Mouse (Mus musculus): Measurements from ENCODE around the gene Ror1. TPM values are rescaled to one million over a fixed set of nuclear protein-coding genes. Genes with fewer than 3 reads are reported as not detected.

Gene Ror1
- polyA plus RNA-seq, 1 experiment from 2014 or later = 6.4 TPM

GRCm38 (mm10) chr4:100301423-100301822, 205.8 kb downstream of the Ror1 start:
- no peak overlapping the region for H3K27ac ChIP-seq (ENCODE audit: low read length)
- no peaks in the 10 kb centered on the region for H3K36me3 ChIP-seq (ENCODE audit: control insufficient read depth, insufficient read depth, low read length)
- no peaks in the 10 kb centered on the region for H3K9me3 ChIP-seq (replicated peaks; ENCODE audit: control insufficient read depth, low read length)
- no peaks in the 10 kb centered on the region for H3K27me3 ChIP-seq (ENCODE audit: control insufficient read depth, insufficient read depth, low read length)
- no peak overlapping the region for H3K4me2 ChIP-seq (ENCODE audit: low read depth, low read length)
- H3K4me1 ChIP-seq (ENCODE audit: control insufficient read depth, insufficient read depth, low read length) = no peaks in the 10 kb centered on the region
- ATAC-seq (ENCODE audit: insufficient read depth, low FRiP score) = no peak
- 80% methylated on average over 1 of the region's 1 CpGs for WGBS
- H3K4me3 ChIP-seq (replicated peaks; ENCODE audit: low read length) = no peak overlapping the region
- H3K9ac ChIP-seq (ENCODE audit: low read length) = no peak overlapping the region

- no peak for ATAC-seq (ENCODE audit: insufficient read depth, low FRiP score)
- Histone ChIP-seq H3K4me3 (replicated peaks; ENCODE audit: low read length) (no peak overlapping the region), H3K27me3 (ENCODE audit: control insufficient read depth, insufficient read depth, low read length) (no peaks in the 10 kb centered on the region), H3K4me2 (ENCODE audit: low read depth, low read length) (no peak overlapping the region), H3K27ac (ENCODE audit: low read length) (no peak overlapping the region), H3K9ac (ENCODE audit: low read length) (no peak overlapping the region), H3K4me1 (ENCODE audit: control insufficient read depth, insufficient read depth, low read length) (no peaks in the 10 kb centered on the region), H3K36me3 (ENCODE audit: control insufficient read depth, insufficient read depth, low read length) (no peaks in the 10 kb centered on the region), H3K9me3 (replicated peaks; ENCODE audit: control insufficient read depth, low read length) (no peaks in the 10 kb centered on the region)
- 50% methylated on average over 4 of the region's 4 CpGs for WGBS
Measured at GRCm38 (mm10) chr4:100307365-100307764, 211.8 kb downstream of the Ror1 start.

GRCm38 (mm10) chr4:100311775-100312537, 216.4 kb downstream of the Ror1 start:
- Histone ChIP-seq H3K4me1 (ENCODE audit: control insufficient read depth, insufficient read depth, low read length) (peaks cover 6% of the 10 kb centered on the region; the same call in 1 of the 2 replicates), H3K9ac (ENCODE audit: low read length) (no peak overlapping the region), H3K9me3 (replicated peaks; ENCODE audit: control insufficient read depth, low read length) (no peaks in the 10 kb centered on the region), H3K27me3 (ENCODE audit: control insufficient read depth, insufficient read depth, low read length) (no peaks in the 10 kb centered on the region), H3K36me3 (ENCODE audit: control insufficient read depth, insufficient read depth, low read length) (no peaks in the 10 kb centered on the region), H3K4me3 (replicated peaks; ENCODE audit: low read length) (no peak overlapping the region), H3K4me2 (ENCODE audit: low read depth, low read length) (no peak overlapping the region), H3K27ac (ENCODE audit: low read length) (peak overlapping the region; percentile 23; the same call in 1 of the 2 replicates)
- WGBS = 44% methylated on average over 10 of the region's 10 CpGs
- ATAC-seq (ENCODE audit: insufficient read depth, low FRiP score) = peak; percentile 80

- WGBS = 36% methylated on average over 1 of the region's 1 CpGs
- no peaks in the 10 kb centered on the region for H3K27me3 ChIP-seq (ENCODE audit: control insufficient read depth, insufficient read depth, low read length)
- H3K4me1 ChIP-seq (ENCODE audit: control insufficient read depth, insufficient read depth, low read length) = peaks cover 6% of the 10 kb centered on the region; the same call in 1 of the 2 replicates
- H3K4me3 ChIP-seq (replicated peaks; ENCODE audit: low read length) = no peak overlapping the region
- H3K4me2 ChIP-seq (ENCODE audit: low read depth, low read length) = no peak overlapping the region
- H3K27ac ChIP-seq (ENCODE audit: low read length) = peak overlapping the region; percentile 52
- ATAC-seq (ENCODE audit: insufficient read depth, low FRiP score) = no peak
- H3K9ac ChIP-seq (ENCODE audit: low read length) = no peak overlapping the region
- no peaks in the 10 kb centered on the region for H3K9me3 ChIP-seq (replicated peaks; ENCODE audit: control insufficient read depth, low read length)
- H3K36me3 ChIP-seq (ENCODE audit: control insufficient read depth, insufficient read depth, low read length) = no peaks in the 10 kb centered on the region
Measured at GRCm38 (mm10) chr4:100315066-100315465, 219.5 kb downstream of the Ror1 start.

GRCm38 (mm10) chr4:100321758-100322157, 226.2 kb downstream of the Ror1 start:
- H3K36me3 ChIP-seq (ENCODE audit: control insufficient read depth, insufficient read depth, low read length) = no peaks in the 10 kb centered on the region
- no peak overlapping the region for H3K9ac ChIP-seq (ENCODE audit: low read length)
- H3K4me1 ChIP-seq (ENCODE audit: control insufficient read depth, insufficient read depth, low read length) = peaks cover 13% of the 10 kb centered on the region; the same call in 1 of the 2 replicates
- H3K27me3 ChIP-seq (ENCODE audit: control insufficient read depth, insufficient read depth, low read length) = no peaks in the 10 kb centered on the region
- 26% methylated on average over 6 of the region's 6 CpGs for WGBS
- no peak overlapping the region for H3K4me3 ChIP-seq (replicated peaks; ENCODE audit: low read length)
- peak overlapping the region; percentile 12 for H3K27ac ChIP-seq (ENCODE audit: low read length)
- peak; percentile 81 for ATAC-seq (ENCODE audit: insufficient read depth, low FRiP score)
- no peak overlapping the region for H3K4me2 ChIP-seq (ENCODE audit: low read depth, low read length)
- no peaks in the 10 kb centered on the region for H3K9me3 ChIP-seq (replicated peaks; ENCODE audit: control insufficient read depth, low read length)

DNA sequence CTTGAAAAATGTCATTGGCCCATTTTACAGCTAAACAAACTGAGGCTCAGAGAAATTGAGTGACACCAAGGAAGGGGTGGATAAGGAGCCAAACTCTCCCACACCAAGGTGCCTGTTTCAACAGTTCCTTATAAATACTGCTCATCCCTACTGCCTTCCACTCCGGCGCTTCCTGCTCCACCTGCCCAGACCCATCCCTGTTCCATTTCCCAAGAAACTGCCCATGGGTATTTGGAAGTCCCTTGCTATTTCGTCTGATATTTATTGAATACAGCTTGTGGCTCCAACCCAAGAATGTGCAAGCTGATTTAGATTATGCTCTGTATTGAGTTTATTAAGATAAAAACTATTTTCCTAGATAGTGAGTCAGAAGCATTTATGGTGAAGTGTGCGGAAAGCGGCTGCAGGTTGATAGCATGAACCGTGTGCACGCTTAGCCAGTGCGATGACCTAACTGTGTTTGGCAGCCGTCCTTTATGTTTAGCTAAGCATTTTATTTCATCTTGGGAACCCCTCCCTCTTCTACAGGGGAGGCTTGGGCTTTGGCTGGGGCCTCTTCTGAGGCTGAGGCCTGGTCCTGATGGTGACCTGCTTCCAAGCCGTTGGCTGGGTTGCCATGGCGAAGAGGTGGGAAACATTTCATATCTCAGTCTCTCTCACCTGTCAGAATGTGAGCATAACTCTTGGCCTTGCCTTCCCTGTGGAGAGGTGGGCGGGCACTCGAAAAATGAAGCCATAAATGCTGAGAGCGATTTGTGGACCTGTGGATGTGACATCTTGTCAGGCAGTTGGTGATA, 229.3 kb downstream of the Ror1 start:
- Histone ChIP-seq H3K36me3 (ENCODE audit: control insufficient read depth, insufficient read depth, low read length) (no peaks in the 10 kb centered on the region), H3K27me3 (ENCODE audit: control insufficient read depth, insufficient read depth, low read length) (no peaks in the 10 kb centered on the region), H3K4me1 (ENCODE audit: control insufficient read depth, insufficient read depth, low read length) (peaks cover 16% of the 10 kb centered on the region), H3K4me3 (replicated peaks; ENCODE audit: low read length) (no peak overlapping the region), H3K4me2 (ENCODE audit: low read depth, low read length) (no peak overlapping the region), H3K27ac (ENCODE audit: low read length) (no peak overlapping the region), H3K9ac (ENCODE audit: low read length) (no peak overlapping the region), H3K9me3 (replicated peaks; ENCODE audit: control insufficient read depth, low read length) (no peaks in the 10 kb centered on the region)
- WGBS = 63% methylated on average over 14 of the region's 14 CpGs
- no peak; the same call in 1 of the 2 replicates for ATAC-seq (ENCODE audit: insufficient read depth, low FRiP score)

- Histone ChIP-seq H3K4me2 (ENCODE audit: low read depth, low read length) (no peak overlapping the region), H3K27ac (ENCODE audit: low read length) (no peak overlapping the region), H3K9ac (ENCODE audit: low read length) (no peak overlapping the region), H3K36me3 (ENCODE audit: control insufficient read depth, insufficient read depth, low read length) (no peaks in the 10 kb centered on the region), H3K9me3 (replicated peaks; ENCODE audit: control insufficient read depth, low read length) (no peaks in the 10 kb centered on the region), H3K4me3 (replicated peaks; ENCODE audit: low read length) (no peak overlapping the region), H3K4me1 (ENCODE audit: control insufficient read depth, insufficient read depth, low read length) (peaks cover 3% of the 10 kb centered on the region; the same call in 1 of the 2 replicates), H3K27me3 (ENCODE audit: control insufficient read depth, insufficient read depth, low read length) (no peaks in the 10 kb centered on the region)
- ATAC-seq (ENCODE audit: insufficient read depth, low FRiP score) = no peak
- 46% methylated on average over 4 of the region's 4 CpGs for WGBS
Measured at GRCm38 (mm10) chr4:100328361-100328970, 232.9 kb downstream of the Ror1 start.

DNA sequence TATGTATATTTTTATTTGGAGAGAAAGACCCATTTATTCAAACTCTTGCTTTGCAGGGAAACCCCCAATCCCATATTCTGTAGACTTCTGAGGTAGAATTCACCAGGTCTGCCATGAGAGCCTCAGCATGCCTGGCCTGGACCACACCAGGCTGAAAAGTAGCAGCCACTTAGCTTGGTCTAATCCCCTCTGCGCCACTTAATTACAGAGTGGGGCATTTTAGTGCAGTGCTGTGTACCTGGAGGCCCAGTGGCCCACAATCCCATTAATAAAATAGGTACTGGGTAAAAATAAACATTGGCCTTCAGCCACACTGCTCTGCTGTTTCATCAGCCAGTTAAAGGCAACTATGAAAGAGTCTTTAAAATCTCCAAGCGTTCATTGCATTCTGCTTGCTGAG, 239.6 kb downstream of the Ror1 start:
- Histone ChIP-seq H3K27me3 (ENCODE audit: control insufficient read depth, insufficient read depth, low read length) (no peaks in the 10 kb centered on the region), H3K4me1 (ENCODE audit: control insufficient read depth, insufficient read depth, low read length) (no peaks in the 10 kb centered on the region), H3K4me3 (replicated peaks; ENCODE audit: low read length) (no peak overlapping the region), H3K27ac (ENCODE audit: low read length) (no peak overlapping the region), H3K4me2 (ENCODE audit: low read depth, low read length) (no peak overlapping the region), H3K36me3 (ENCODE audit: control insufficient read depth, insufficient read depth, low read length) (no peaks in the 10 kb centered on the region), H3K9ac (ENCODE audit: low read length) (no peak overlapping the region), H3K9me3 (replicated peaks; ENCODE audit: control insufficient read depth, low read length) (no peaks in the 10 kb centered on the region)
- ATAC-seq (ENCODE audit: insufficient read depth, low FRiP score) = no peak
- 64% methylated on average over 2 of the region's 2 CpGs for WGBS

DNA sequence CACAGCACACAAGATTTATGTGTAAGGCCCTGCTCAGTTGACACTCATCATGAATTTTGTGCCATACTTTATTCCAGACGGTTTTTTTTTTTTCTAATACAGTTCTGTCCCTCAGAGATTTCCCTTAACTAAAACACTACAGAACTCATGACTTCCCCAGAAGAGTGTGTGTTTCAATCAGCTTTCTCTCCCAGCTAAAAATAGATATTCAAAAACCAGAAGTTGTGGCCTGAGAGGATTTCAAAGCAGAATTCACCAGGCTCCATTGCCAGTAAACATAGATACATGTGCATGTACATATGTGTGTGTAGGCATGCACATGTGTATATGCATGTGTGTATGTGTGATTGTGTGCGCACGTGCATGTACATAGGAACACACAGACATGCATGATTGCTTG, 252.2 kb downstream of the Ror1 start:
- Histone ChIP-seq H3K4me2 (ENCODE audit: low read depth, low read length) (no peak overlapping the region), H3K36me3 (ENCODE audit: control insufficient read depth, insufficient read depth, low read length) (no peaks in the 10 kb centered on the region), H3K27ac (ENCODE audit: low read length) (no peak overlapping the region), H3K9ac (ENCODE audit: low read length) (no peak overlapping the region), H3K4me3 (replicated peaks; ENCODE audit: low read length) (no peak overlapping the region), H3K27me3 (ENCODE audit: control insufficient read depth, insufficient read depth, low read length) (no peaks in the 10 kb centered on the region), H3K9me3 (replicated peaks; ENCODE audit: control insufficient read depth, low read length) (no peaks in the 10 kb centered on the region), H3K4me1 (ENCODE audit: control insufficient read depth, insufficient read depth, low read length) (peaks cover 2% of the 10 kb centered on the region; the same call in 1 of the 2 replicates)
- ATAC-seq (ENCODE audit: insufficient read depth, low FRiP score) = no peak
- 85% methylated on average over 3 of the region's 3 CpGs for WGBS

Measured in stomach, embryonic 16.5 days (tissue).